Mouse (Mus musculus) spleen, adult 2 months (tissue): ENCODE results near the gene Fmo3.

Source experiments
- CTCF ChIP-seq: fragments of 200-500 bp; IDR thresholded peaks from 2 replicates; pipeline ENCODE4 v1.5.1; 2011; ENCODE audit warnings: mild to moderate bottlenecking, inconsistent platforms; ENCODE audit not compliant: insufficient read depth, insufficient read length, insufficient replicate concordance; ENCODE audit errors: extremely low read depth
- POLR2A ChIP-seq: fragments of 200-500 bp; IDR thresholded peaks from 2 replicates; pipeline ENCODE4 v1.6.1; 2011; ENCODE audit warnings: low read depth, low read length, inconsistent platforms

DNA sequence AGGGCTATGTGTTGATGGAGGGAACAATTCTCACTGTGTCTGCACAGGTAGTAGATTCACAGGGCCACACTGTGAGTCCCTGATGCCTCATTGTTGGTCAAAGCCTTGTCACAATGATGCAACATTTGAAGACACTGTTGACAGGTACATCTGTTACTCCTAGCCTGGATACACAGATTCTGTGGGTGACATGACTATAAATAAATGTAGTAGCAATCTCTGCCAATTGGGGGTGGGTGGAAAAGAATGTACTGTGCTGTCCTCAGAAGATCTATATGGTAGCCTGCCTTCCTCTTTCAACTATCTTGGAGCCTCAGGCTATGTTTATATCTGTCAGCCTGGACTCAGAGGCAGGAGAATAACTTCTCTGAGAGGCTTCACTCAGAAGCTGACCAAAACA is 38.7 kb upstream of the Fmo3 start:
- no peak for TF ChIP-seq CTCF
- no peak for TF ChIP-seq POLR2A
